Mouse (Mus musculus): ENCODE results near the gene Timp4.
A peak's percentile ranks its signal among the peaks of the same experiment; 100 is the strongest.

Gene Timp4

GRCm38 (mm10) chr6:115252099-115252873 lies at the start of gene Timp4:
Gene Timp4, minus strand, starts transcription at chr6:115252205.
- DNase-seq: no peak

- no peak for DNase-seq
Measured at GRCm38 (mm10) chr6:115293877-115294276, 41.9 kb upstream of the Timp4 start.

- DNase-seq: peak; percentile 55
Measured at GRCm38 (mm10) chr6:115292621-115293020, 40.6 kb upstream of the Timp4 start.

- peak; percentile 52 for DNase-seq
Measured at GRCm38 (mm10) chr6:115291823-115292222, 39.8 kb upstream of the Timp4 start.

- DNase-seq: no peak
Measured at GRCm38 (mm10) chr6:115291068-115291467, 39.1 kb upstream of the Timp4 start.

GRCm38 (mm10) chr6:115290561-115290960 lies 38.6 kb upstream of the Timp4 start:
- no peak for DNase-seq

GRCm38 (mm10) chr6:115288223-115288622 lies 36.2 kb upstream of the Timp4 start:
- DNase-seq: no peak

GRCm38 (mm10) chr6:115286441-115286840 lies 34.4 kb upstream of the Timp4 start:
- peak; percentile 56 for DNase-seq

GRCm38 (mm10) chr6:115284153-115284552 lies 32.1 kb upstream of the Timp4 start:
- DNase-seq: no peak

GRCm38 (mm10) chr6:115279639-115280038 lies 27.6 kb upstream of the Timp4 start:
- no peak for DNase-seq

GRCm38 (mm10) chr6:115278086-115278485 lies 26.1 kb upstream of the Timp4 start:
- DNase-seq: no peak

- no peak for DNase-seq
Measured at GRCm38 (mm10) chr6:115275116-115275815, 23.3 kb upstream of the Timp4 start.

- DNase-seq: no peak
Measured at GRCm38 (mm10) chr6:115274705-115275104, 22.7 kb upstream of the Timp4 start.

- DNase-seq: no peak
Measured at GRCm38 (mm10) chr6:115273346-115273745, 21.3 kb upstream of the Timp4 start.

GRCm38 (mm10) chr6:115271866-115272271 lies 19.9 kb upstream of the Timp4 start:
- DNase-seq: no peak

GRCm38 (mm10) chr6:115271326-115271725 lies 19.3 kb upstream of the Timp4 start:
- DNase-seq: no peak

GRCm38 (mm10) chr6:115270085-115270484 lies 18.1 kb upstream of the Timp4 start:
- no peak for DNase-seq

GRCm38 (mm10) chr6:115269561-115269960 lies 17.6 kb upstream of the Timp4 start:
- DNase-seq: no peak

- DNase-seq: no peak
Measured at GRCm38 (mm10) chr6:115268551-115269385, 16.8 kb upstream of the Timp4 start.

- DNase-seq: peak; percentile 65
Measured at GRCm38 (mm10) chr6:115267916-115268315, 15.9 kb upstream of the Timp4 start.

GRCm38 (mm10) chr6:115266791-115267190 lies 14.8 kb upstream of the Timp4 start:
- no peak for DNase-seq

- DNase-seq: no peak
Measured at GRCm38 (mm10) chr6:115260507-115260906, 8.5 kb upstream of the Timp4 start.

GRCm38 (mm10) chr6:115255171-115255570 lies 3.2 kb upstream of the Timp4 start:
- DNase-seq: no peak

Data from right cerebral cortex, postnatal 25 days (tissue).